Mouse (Mus musculus): ENCODE measurements around the gene Ubap2.

Gene Ubap2

GRCm38 (mm10) chr4:41274980-41275850 is at the start of gene Ubap2:
Gene Ubap2, minus strand, starts transcription at chr4:41275144.
- peak; percentile 100 for DNase-seq (ENCODE audit: low read depth)

- no peak for DNase-seq (ENCODE audit: low read depth)
Observed at GRCm38 (mm10) chr4:41320971-41321370, 46.0 kb upstream of the Ubap2 start.

- no peak for DNase-seq (ENCODE audit: low read depth)
Observed at GRCm38 (mm10) chr4:41318267-41318666, 43.3 kb upstream of the Ubap2 start.

- no peak for DNase-seq (ENCODE audit: low read depth)
Observed at GRCm38 (mm10) chr4:41315173-41315572, 40.2 kb upstream of the Ubap2 start.

GRCm38 (mm10) chr4:41314141-41315129 is 39.5 kb upstream of the Ubap2 start, which contains the start of gene Dcaf12:
Gene Dcaf12, minus strand, starts transcription at chr4:41314889.
- peak; percentile 98 for DNase-seq (ENCODE audit: low read depth)

DNA sequence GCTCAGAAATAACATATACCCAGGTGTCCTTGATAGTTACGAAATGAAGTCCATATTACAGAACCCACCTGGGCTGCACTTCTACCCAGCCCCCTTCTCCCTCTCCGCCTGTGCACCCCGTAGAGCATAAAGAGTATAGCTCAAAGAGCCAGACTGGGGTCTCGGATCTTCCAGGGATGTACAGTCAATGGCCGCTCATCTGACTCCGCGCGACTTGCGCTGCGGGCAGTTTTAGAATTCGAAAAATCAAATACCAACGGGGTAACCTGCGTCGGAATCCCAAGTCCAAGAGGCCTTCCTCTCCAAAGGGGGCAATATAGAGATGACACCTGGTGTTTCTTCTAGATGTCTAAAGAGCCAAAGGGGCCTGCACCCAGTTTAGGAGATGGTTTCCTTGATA is 38.8 kb upstream of the Ubap2 start:
- no peak for DNase-seq (ENCODE audit: low read depth)

DNA sequence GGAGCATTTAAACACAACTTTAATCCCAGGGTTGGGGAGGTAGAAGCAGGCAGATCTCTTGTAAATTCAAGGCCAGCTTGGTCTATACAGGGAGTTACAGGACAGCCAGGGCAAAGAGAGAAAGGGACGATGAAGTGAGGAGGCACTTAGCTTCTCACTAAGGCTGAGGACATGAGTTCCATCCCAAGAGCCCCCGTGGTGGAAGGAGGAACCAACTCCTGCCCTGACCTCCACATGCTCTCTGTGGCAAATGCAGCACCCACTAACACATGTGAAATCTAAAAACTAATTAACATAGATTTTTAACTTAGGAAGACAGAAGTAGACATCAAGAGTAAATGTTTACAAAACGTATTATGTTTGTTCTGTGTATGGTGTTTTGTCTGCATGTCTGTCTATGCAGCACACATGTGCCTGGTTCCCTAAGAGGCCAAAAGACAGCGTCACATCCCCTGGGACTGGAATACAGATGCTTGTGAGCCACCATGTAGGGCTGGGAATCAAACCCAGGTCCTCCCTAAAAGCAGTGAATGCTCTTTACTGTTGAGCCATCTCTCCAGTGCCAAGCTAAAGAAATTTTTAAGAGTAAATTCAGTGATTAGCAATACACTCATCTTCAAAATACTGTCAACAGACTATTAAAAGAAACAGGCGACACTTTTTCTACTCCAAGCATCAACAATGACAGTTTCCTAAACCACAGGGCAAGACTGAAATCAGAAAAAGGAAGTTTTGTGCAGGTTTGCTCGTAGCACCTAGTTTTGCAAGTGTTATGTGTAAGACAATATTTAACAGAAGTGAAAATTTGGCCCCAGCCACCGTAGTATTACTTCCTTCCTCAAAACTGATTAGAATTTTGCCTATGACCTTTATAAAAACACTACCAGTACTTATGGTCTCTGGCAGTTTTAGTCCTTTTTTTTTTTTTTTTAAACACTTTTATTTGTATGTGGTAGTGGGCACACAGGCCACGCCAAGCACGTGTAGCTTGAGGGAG is 35.9 kb upstream of the Ubap2 start:
- DNase-seq (ENCODE audit: low read depth), result peak; percentile 65

GRCm38 (mm10) chr4:41307406-41307805 is 32.5 kb upstream of the Ubap2 start:
- DNase-seq (ENCODE audit: low read depth), result no peak

- peak; percentile 79 for DNase-seq (ENCODE audit: low read depth)
Observed at GRCm38 (mm10) chr4:41304302-41304701, 29.4 kb upstream of the Ubap2 start.

GRCm38 (mm10) chr4:41303671-41304070 is 28.7 kb upstream of the Ubap2 start:
- no peak for DNase-seq (ENCODE audit: low read depth)

DNA sequence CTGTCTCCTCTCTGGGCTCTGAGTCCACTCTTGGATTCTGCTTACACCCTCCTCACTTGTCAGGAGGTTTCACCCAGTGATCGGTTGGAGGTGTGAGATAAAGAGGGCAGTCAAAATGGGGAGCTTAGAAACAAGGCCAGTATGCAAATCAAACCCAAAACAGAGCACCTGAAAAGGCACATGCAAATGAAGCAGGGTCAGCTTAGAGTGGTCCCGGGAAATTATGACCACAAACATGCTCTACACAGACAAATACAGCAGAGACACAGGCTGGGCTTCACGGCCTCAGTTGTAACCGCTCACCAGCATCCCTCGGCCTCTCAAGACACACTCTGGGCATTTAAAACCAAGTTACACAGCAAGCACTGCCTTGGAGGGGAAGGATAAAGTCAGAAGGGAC is 24.0 kb upstream of the Ubap2 start:
- DNase-seq (ENCODE audit: low read depth), result no peak

GRCm38 (mm10) chr4:41295960-41296359 is 21.0 kb upstream of the Ubap2 start:
- no peak for DNase-seq (ENCODE audit: low read depth)

GRCm38 (mm10) chr4:41295507-41295906 is 20.6 kb upstream of the Ubap2 start:
- DNase-seq (ENCODE audit: low read depth), result peak; percentile 60

- DNase-seq (ENCODE audit: low read depth), result no peak
Observed at GRCm38 (mm10) chr4:41293907-41294306, 19.0 kb upstream of the Ubap2 start.

DNA sequence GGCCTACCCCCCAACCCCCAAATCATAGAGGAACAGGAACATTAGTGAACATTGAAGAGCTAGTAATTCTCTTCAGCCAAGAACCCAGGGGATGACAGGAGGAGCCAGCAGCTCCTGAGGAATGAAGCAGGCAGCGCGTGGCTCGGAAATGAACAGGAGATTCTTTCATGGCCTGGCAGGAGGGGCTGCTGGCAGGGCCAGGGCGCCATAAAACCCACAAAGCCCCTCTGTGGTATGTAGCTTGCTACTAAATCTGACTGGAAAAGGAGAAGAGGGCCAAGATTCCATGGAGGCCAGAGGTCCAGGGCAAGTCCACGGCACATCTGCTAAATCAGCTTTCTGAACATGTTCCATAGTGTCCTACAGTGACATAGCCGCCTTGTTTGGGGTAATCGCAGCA is 14.9 kb upstream of the Ubap2 start:
- DNase-seq (ENCODE audit: low read depth), result no peak

- peak; percentile 80 for DNase-seq (ENCODE audit: low read depth)
Observed at GRCm38 (mm10) chr4:41286420-41286819, 11.5 kb upstream of the Ubap2 start.

DNA sequence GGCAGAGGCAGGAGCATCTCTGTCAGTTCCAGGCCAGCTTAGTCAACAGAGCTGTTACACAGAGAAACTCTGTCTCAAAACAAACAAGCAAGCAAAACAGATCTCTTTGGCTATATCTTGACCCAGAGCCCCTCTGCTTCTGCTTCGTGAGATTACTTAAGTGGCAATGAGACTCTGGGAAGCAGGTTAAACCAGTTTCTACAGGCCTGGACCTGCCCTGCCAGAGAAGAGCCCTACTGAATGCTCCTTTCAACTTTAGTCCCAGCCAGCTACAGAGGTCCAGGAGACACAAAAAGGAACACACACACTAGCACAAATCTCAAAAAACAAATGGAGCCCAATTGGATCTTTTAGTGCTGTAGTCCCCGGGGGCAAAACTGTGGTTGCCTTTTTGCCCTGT is 9.1 kb upstream of the Ubap2 start:
- no peak for DNase-seq (ENCODE audit: low read depth)

DNA sequence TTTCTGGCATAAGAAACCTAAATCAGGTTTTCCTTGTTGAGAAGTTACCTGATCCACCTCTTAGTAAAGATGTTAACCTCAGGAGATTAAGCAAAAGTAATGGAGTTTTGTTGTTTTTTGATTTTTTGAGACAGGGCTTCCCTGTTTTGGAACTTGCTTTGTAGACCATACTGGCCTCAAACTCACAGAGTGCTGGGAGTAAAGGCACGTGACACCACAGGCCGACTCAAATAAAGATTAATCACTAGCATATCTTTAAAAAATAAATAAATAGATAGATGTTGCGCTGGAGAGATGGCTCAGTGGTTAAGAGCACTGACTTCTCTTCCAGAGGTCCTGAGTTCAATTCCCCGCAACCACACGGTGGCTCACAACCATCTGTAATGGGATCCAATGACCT is 983 bp upstream of the Ubap2 start:
- no peak for DNase-seq (ENCODE audit: low read depth)

DNA sequence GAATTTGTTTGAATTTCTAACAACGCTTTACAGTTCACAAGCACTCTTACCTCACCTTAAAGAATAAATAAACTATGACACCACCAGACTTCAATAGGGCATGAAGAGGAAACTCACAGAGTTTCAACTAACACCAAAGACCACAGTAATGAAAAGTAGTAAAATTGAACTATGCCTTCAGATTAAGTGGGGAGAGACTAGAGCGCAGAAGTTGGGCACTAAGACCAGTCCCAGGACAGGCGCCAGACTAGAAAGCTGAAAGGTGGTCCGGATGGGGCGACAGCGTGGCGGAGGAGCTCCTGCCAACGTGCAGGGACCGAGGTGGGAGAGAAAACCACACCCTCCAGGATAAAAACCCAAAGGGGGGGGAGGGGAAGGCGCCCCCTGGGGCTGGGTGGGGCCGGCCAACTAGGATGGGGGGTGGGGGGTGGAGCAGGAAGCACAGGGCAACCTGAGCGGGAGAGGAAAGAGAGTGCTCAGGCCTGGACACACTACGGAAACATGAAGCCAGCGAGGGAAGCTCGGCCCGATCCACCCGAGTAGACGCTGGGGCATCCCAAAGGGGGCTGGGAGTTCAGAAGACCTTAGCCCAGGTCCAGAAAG is 466 bp downstream of the Ubap2 start:
- no peak for DNase-seq (ENCODE audit: low read depth)

- DNase-seq (ENCODE audit: low read depth), result no peak
Observed at GRCm38 (mm10) chr4:41268133-41268532, 6.8 kb downstream of the Ubap2 start.

DNA sequence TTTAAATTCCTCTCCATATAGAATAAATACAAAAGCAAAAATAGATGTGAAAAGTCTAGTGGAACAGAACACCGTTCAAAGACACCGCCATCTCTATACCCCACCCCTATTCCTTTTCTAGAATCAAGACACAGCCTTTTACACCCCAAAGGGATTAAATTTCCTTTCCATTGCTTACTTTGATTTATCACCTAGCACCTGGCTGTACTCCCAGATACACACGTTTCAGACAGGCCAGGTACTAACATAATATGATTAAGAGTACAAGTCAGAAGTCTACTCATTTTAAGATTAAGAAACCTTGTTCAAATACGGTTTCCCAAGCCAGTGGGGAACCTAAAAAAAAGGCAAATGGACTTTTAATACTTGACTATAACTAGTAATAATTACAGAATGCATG is 8.6 kb downstream of the Ubap2 start:
- no peak for DNase-seq (ENCODE audit: low read depth)
